Mouse (Mus musculus): ENCODE data around the gene Manbal. TPM values are rescaled to one million over a fixed set of nuclear protein-coding genes. Genes with fewer than 3 reads are reported as not detected.
A peak's percentile ranks its signal among the peaks of the same experiment; 100 is the strongest.

Gene Manbal
- polyA plus RNA-seq, 1 experiment from 2014 or later: 79.4 TPM

- 0 out of 2 replicates have a peak overlapping the region, but pooled peaks have one; percentile 13 for H3K27ac ChIP-seq
- no peak overlapping the region for H3K9ac ChIP-seq (replicated peaks)
- peaks cover 22% of the 10 kb centered on the region for H3K4me1 ChIP-seq (replicated peaks)
- no peak overlapping the region for H3K4me2 ChIP-seq
- no peaks in the 10 kb centered on the region for H3K36me3 ChIP-seq
- H3K4me3 ChIP-seq (replicated peaks): no peak overlapping the region
- 53% methylated on average over 11 of the region's 11 CpGs for WGBS
- no peaks in the 10 kb centered on the region; the same call in 1 of the 2 replicates for H3K27me3 ChIP-seq
- peak; percentile 21; the same call in 1 of the 2 replicates for ATAC-seq (ENCODE audit: insufficient number of reproducible peaks, insufficient read depth, low FRiP score, low TSS enrichment, low read depth)
- H3K9me3 ChIP-seq: no peaks in the 10 kb centered on the region
Observed at GRCm38 (mm10) chr2:157341554-157342270, 25.7 kb upstream of the Manbal start.

- no peak for ATAC-seq (ENCODE audit: insufficient number of reproducible peaks, insufficient read depth, low FRiP score, low TSS enrichment, low read depth)
- Histone ChIP-seq H3K9ac (replicated peaks) (no peak overlapping the region), H3K4me1 (replicated peaks) (peaks cover 25% of the 10 kb centered on the region), H3K9me3 (no peaks in the 10 kb centered on the region), H3K4me2 (no peak overlapping the region), H3K4me3 (replicated peaks) (no peak overlapping the region), H3K36me3 (no peaks in the 10 kb centered on the region), H3K27ac (peak overlapping the region; percentile 13; the same call in 1 of the 2 replicates), H3K27me3 (no peaks in the 10 kb centered on the region; the same call in 1 of the 2 replicates)
- WGBS: 61% methylated on average over 5 of the region's 5 CpGs
Observed at GRCm38 (mm10) chr2:157342328-157342926, 25.0 kb upstream of the Manbal start.

- Histone ChIP-seq H3K9ac (replicated peaks) (no peak overlapping the region), H3K36me3 (no peaks in the 10 kb centered on the region), H3K27ac (no peak overlapping the region), H3K4me2 (no peak overlapping the region), H3K4me3 (replicated peaks) (no peak overlapping the region), H3K27me3 (no peaks in the 10 kb centered on the region; the same call in 1 of the 2 replicates), H3K9me3 (no peaks in the 10 kb centered on the region), H3K4me1 (replicated peaks) (peaks cover 28% of the 10 kb centered on the region)
- no peak for ATAC-seq (ENCODE audit: insufficient number of reproducible peaks, insufficient read depth, low FRiP score, low TSS enrichment, low read depth)
- WGBS: 70% methylated on average over 6 of the region's 6 CpGs
Observed at GRCm38 (mm10) chr2:157343337-157343736, 24.1 kb upstream of the Manbal start.

- H3K4me2 ChIP-seq: no peak within 1 kb of the TSS
- H3K9ac ChIP-seq (replicated peaks): 0 out of 2 replicates have a peak within 1 kb of the TSS, but pooled peaks have one; percentile 31
- ATAC-seq (ENCODE audit: insufficient number of reproducible peaks, insufficient read depth, low FRiP score, low TSS enrichment, low read depth): no peak
- WGBS: 73% methylated on average over 26 of the region's 26 CpGs
- no peaks in the 10 kb centered on the region for H3K9me3 ChIP-seq
- H3K27ac ChIP-seq: peak within 1 kb of the TSS; percentile 78
- H3K4me3 ChIP-seq (replicated peaks): no peak within 1 kb of the TSS
- no peaks in the 10 kb centered on the region for H3K36me3 ChIP-seq
- H3K27me3 ChIP-seq: no peaks in the 10 kb centered on the region; the same call in 1 of the 2 replicates
- peaks cover 10% of the 10 kb centered on the region for H3K4me1 ChIP-seq (replicated peaks)
Observed at GRCm38 (mm10) chr2:157347361-157348159, 19.8 kb upstream of the Manbal start, which contains the start of gene Ghrh. Ghrh (minus strand) TSS chr2:157347506.

DNA sequence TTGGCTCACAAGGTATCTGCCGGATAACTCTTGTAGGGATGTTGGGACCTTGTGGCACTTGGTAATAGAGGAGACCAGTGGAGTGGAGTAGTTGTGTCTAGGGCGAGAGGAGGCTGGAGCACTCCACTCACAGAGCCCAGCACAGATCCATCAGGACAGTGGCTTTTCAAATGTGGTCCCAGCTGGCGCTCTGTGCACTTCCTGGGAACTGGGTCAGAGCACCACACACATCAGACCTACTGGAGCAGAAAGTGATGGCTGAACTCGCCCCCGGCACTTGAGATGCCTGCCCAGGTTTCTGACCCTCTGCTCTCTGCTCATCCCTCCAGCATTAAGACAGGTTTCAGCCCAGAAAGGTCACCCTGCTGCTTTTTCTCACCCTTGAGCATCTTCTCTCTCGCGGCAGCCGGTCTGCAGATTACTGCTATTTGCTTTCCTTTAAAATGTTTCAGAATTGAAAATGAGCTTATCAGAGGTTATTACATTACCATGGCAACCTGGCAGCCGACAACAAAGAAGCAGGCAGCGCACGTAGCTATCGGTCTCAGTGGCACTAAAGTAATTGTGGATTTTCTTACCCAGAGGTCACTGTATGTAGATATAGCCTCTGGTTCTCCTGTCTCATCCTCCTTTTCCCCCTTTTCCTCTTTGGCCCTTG lies 18.1 kb upstream of the Manbal start:
- H3K9me3 ChIP-seq: no peaks in the 10 kb centered on the region
- H3K27me3 ChIP-seq: no peaks in the 10 kb centered on the region; the same call in 1 of the 2 replicates
- peaks cover 19% of the 10 kb centered on the region for H3K4me1 ChIP-seq (replicated peaks)
- no peak overlapping the region for H3K4me2 ChIP-seq
- H3K27ac ChIP-seq: no peak overlapping the region
- no peaks in the 10 kb centered on the region for H3K36me3 ChIP-seq
- WGBS: 76% methylated on average over 12 of the region's 12 CpGs
- H3K4me3 ChIP-seq (replicated peaks): no peak overlapping the region
- no peak overlapping the region for H3K9ac ChIP-seq (replicated peaks)
- no peak for ATAC-seq (ENCODE audit: insufficient number of reproducible peaks, insufficient read depth, low FRiP score, low TSS enrichment, low read depth)

GRCm38 (mm10) chr2:157353183-157353582 lies 14.2 kb upstream of the Manbal start:
- H3K36me3 ChIP-seq: no peaks in the 10 kb centered on the region
- no peak overlapping the region for H3K4me3 ChIP-seq (replicated peaks)
- no peak overlapping the region for H3K27ac ChIP-seq
- 80% methylated on average over 4 of the region's 4 CpGs for WGBS
- H3K4me2 ChIP-seq: no peak overlapping the region
- ATAC-seq (ENCODE audit: insufficient number of reproducible peaks, insufficient read depth, low FRiP score, low TSS enrichment, low read depth): no peak
- no peaks in the 10 kb centered on the region for H3K27me3 ChIP-seq
- H3K9me3 ChIP-seq: no peaks in the 10 kb centered on the region
- peaks cover 13% of the 10 kb centered on the region for H3K4me1 ChIP-seq (replicated peaks)
- no peak overlapping the region for H3K9ac ChIP-seq (replicated peaks)

- ATAC-seq (ENCODE audit: insufficient number of reproducible peaks, insufficient read depth, low FRiP score, low TSS enrichment, low read depth): no peak
- Histone ChIP-seq H3K9me3 (no peaks in the 10 kb centered on the region), H3K4me1 (replicated peaks) (peaks cover 13% of the 10 kb centered on the region), H3K4me3 (replicated peaks) (no peak overlapping the region), H3K27ac (peak overlapping the region; percentile 62), H3K36me3 (no peaks in the 10 kb centered on the region), H3K27me3 (no peaks in the 10 kb centered on the region), H3K9ac (replicated peaks) (no peak overlapping the region), H3K4me2 (no peak overlapping the region)
- WGBS: 28% methylated on average over 3 of the region's 3 CpGs
Observed at GRCm38 (mm10) chr2:157354106-157354505, 13.3 kb upstream of the Manbal start.

DNA sequence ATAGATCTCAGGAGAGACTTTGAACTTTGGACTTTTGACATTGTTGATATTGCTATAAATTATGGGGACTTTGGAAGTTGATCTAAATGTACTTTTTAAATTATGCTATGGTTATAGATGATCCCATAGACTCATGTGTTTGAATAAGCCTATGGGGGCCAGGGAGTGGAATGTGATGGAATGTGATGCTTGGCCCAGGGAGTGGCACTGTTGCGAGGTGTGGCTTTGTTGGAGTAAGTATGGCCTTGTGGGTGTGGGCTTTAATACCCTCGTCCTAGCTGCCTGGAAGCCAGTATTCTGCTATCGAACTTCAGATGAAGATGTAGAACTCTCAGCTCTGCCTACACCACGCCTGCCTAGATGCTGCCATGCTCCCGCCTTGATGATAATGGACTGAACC lies 7.4 kb upstream of the Manbal start:
- H3K4me2 ChIP-seq: no peak overlapping the region
- H3K27ac ChIP-seq: no peak overlapping the region
- no peak overlapping the region for H3K4me3 ChIP-seq (replicated peaks)
- H3K36me3 ChIP-seq: no peaks in the 10 kb centered on the region
- no peaks in the 10 kb centered on the region for H3K4me1 ChIP-seq (replicated peaks)
- no peak overlapping the region for H3K9ac ChIP-seq (replicated peaks)
- 89% methylated on average over 5 of the region's 5 CpGs for WGBS
- no peak for ATAC-seq (ENCODE audit: insufficient number of reproducible peaks, insufficient read depth, low FRiP score, low TSS enrichment, low read depth)
- H3K27me3 ChIP-seq: no peaks in the 10 kb centered on the region
- H3K9me3 ChIP-seq: no peaks in the 10 kb centered on the region

GRCm38 (mm10) chr2:157363031-157363430 lies 4.4 kb upstream of the Manbal start:
- Histone ChIP-seq H3K9me3 (no peaks in the 10 kb centered on the region), H3K36me3 (no peaks in the 10 kb centered on the region), H3K27me3 (no peaks in the 10 kb centered on the region), H3K4me2 (no peak overlapping the region), H3K4me1 (replicated peaks) (peaks cover 6% of the 10 kb centered on the region; the same call in 1 of the 2 replicates), H3K4me3 (replicated peaks) (no peak overlapping the region), H3K27ac (no peak overlapping the region), H3K9ac (replicated peaks) (no peak overlapping the region)
- ATAC-seq (ENCODE audit: insufficient number of reproducible peaks, insufficient read depth, low FRiP score, low TSS enrichment, low read depth): no peak
- WGBS: 75% methylated on average over 3 of the region's 3 CpGs

- no peak for ATAC-seq (ENCODE audit: insufficient number of reproducible peaks, insufficient read depth, low FRiP score, low TSS enrichment, low read depth)
- Histone ChIP-seq H3K27ac (no peak overlapping the region), H3K36me3 (peaks cover 9% of the 10 kb centered on the region; the same call in 1 of the 2 replicates), H3K9ac (replicated peaks) (no peak overlapping the region), H3K4me3 (replicated peaks) (peak overlapping the region; percentile 89), H3K9me3 (no peaks in the 10 kb centered on the region), H3K4me1 (replicated peaks) (peaks cover 13% of the 10 kb centered on the region; the same call in 1 of the 2 replicates), H3K27me3 (no peaks in the 10 kb centered on the region), H3K4me2 (peak overlapping the region; percentile 85)
- 85% methylated on average over 9 of the region's 9 CpGs for WGBS
Observed at GRCm38 (mm10) chr2:157366762-157367161, 632 bp upstream of the Manbal start.

Data from limb, embryonic 12.5 days (tissue).